ENCODE assay signal across 24 mouse cellular contexts in genomic region chr9:121993047-121993446, GRCm38 (mm10). TPM values are rescaled to one million over a fixed set of nuclear protein-coding genes. Genes with fewer than 3 reads are reported as not detected.
DNase-seq lines count a peak whose midpoint lies in the region; ATAC-seq lines count a peak whose summit lies in the region.
"Had no signal": no experiment of that assay in that cellular context is flagged by ENCODE, and none has a peak within 500 bp of the region (broad histone marks: within the 10 kb centered on the region; RNA-seq: fewer than 3 reads in every experiment).

No protein-coding gene starts in this region.

- peak; percentile 88 for DNase-seq in 416B (ENCODE audit: low read depth)
- peak; percentile 20 for DNase-seq in T-cell, adult 2 months (ENCODE audit: low spot score)
- peak; percentile 64 to 70 for DNase-seq in thymus, postnatal 10 days (ENCODE audit: low spot score in 2 of 2)
- DNase-seq in cerebellum, adult 9-11 months = no peak
- DNase-seq in embryo, embryonic 10 days (ENCODE audit: low spot score) = no peak
- no peak for DNase-seq in left cerebral cortex, postnatal 14 days (ENCODE audit: low spot score in 2 of 2)
- DNase-seq in cerebellum, postnatal 14 days = no peak
- DNase-seq: adrenal gland, postnatal 14 days; B cell, adult 2 months; cerebellum, adult 11-12 months; cerebellum, postnatal 25 days; gastrocnemius, adult 2 months; gastrocnemius, postnatal 36 days; heart, adult 2 months; kidney, adult 9 months; kidney, postnatal 14 days; retina, postnatal 1 day; right cerebral cortex, postnatal 14 days had no signal

- 0 out of 2 replicates have a peak, but pooled peaks have one; percentile 38 for ATAC-seq in megakaryocyte, adult 5-6 weeks (ENCODE audit: poor library complexity, severe bottlenecking)
- ATAC-seq: forebrain, embryonic 16.5 days; hindbrain, postnatal 0 days; intestine, embryonic 16.5 days; midbrain, embryonic 13.5 days had no signal

- intact Hi-C loops in left cerebral cortex, postnatal 14 days (cut with DNase I) = no loop called here

RNA-seq across cellular contexts. Expression of gene Pomgnt2, which starts 3.9 kb away (rescaled TPM):
- total RNA-seq in megakaryocyte, adult 5-6 weeks (2015) = 1.4 TPM in 1 of 2 replicates, not detected in the other
- total RNA-seq in megakaryocyte, adult 5-6 weeks (2017) = 0.18 and 1.5 TPM in 2 replicates
- 10 to 100 TPM; 38.6 to 38.8 TPM for total RNA-seq in left cerebral cortex, postnatal 14 days (2021)
- total RNA-seq: monocyte, adult 5-6 weeks had no signal

RNA-seq across cellular contexts. Expression of gene Fam198a, which starts 42.3 kb away (rescaled TPM):
- not detected in 2 replicates for total RNA-seq in megakaryocyte, adult 5-6 weeks (2015)
- not detected in 2 replicates for total RNA-seq in megakaryocyte, adult 5-6 weeks (2017)
- total RNA-seq in left cerebral cortex, postnatal 14 days (2021) = 1 to 10 TPM; 3.7 to 4.3 TPM
- total RNA-seq: monocyte, adult 5-6 weeks had no signal

Comparison
In these comparisons a context has a peak if more than half of its experiments do, and no peak if none do; other contexts are left out.
1. DNase-seq: peak in 416B (single experiment), T-cell, adult 2 months (single experiment) and thymus, postnatal 10 days (2 of 2); none in cerebellum, adult 9-11 months (single experiment), embryo, embryonic 10 days (single experiment), left cerebral cortex, postnatal 14 days (0 of 2) and cerebellum, postnatal 14 days (0 of 2).
2. RNA of gene Pomgnt2, which starts 3.9 kb away (total RNA-seq): 38.6 to 38.8 TPM in left cerebral cortex, postnatal 14 days; 0.18 to 1.5 TPM in megakaryocyte, adult 5-6 weeks; every median in the first group is over 10 times any median in the second.
3. RNA of gene Fam198a, which starts 42.3 kb away (total RNA-seq): 3.7 to 4.3 TPM in left cerebral cortex, postnatal 14 days; not detected in megakaryocyte, adult 5-6 weeks; every median in the first group is over 4 times any median in the second.